Mouse (Mus musculus) urinary bladder, postnatal 4 days (tissue): ENCODE data around the gene Tmem38a.

Experiments
- DNase-seq, 2 experiments: peaks; one replicate each; pipeline ENCODE4 v3.0.0; 2021 to 2022; ENCODE audit warnings: low spot score in 2 of 2

Tmem38a gene

DNA sequence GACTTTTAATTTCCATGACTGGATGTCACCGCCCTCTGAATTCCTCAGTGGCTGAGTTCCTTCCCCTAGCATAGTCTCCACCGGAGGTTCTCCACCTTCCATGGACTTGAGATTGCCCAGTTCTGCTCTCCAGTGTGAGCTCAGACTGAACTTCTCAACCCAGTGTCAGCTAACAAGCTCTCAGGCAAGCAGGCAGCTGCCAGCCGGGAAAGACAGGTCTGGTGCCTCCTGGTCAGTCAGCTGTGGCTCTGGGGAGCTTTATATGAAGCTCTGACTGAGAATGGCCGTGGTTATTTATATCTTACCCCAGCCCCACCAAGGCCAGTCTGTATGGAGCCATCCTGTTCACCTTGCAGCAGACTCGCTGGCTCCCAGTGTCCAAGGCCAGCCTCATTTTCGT is 12.5 kb downstream of the Tmem38a start:
- DNase-seq, result no peak

DNA sequence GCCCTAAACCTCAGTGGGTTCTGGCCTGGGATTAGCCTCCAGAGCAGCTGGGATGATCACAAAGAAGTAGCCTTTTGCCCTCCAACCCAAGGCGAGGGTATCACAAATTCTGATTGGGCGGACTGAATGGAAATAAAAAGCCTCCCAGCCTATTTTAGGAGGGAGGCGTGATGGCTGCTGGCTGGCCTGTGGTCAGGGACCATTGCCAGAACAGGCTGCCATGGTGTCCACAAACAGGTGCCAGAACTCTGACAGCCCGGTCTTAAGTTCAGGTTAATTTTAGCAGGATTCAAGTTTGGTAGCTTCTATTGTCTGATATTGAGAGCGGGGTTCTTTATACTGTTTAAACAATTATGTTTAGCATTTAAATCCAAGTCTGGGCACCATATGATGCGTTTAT is 16.0 kb downstream of the Tmem38a start:
- DNase-seq, result no peak

DNA sequence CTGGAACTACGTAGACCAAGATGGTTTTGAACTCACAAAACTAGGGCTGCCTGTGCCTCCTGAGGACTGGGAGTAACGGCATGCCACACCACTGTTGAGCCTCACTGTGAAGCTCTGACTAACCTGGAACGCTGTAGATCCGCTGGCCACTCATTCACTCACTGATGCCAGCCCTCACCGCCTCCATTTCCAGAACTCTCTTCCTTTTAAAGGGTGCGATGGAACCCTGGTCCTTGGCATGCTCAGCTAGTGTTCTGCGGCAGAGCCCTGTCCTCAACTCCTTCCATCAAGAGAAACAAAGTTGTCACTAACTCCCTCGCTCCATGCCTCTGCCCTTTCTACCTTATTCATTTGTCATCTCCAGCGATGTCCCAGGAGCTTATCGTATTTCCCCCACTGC is 17.0 kb downstream of the Tmem38a start:
- no peak for DNase-seq

- DNase-seq, result no peak
These were observed 17.4 kb downstream of the Tmem38a start for GRCm38 (mm10) chr8:72589286-72589685.

- no peak for DNase-seq
These were observed 18.3 kb downstream of the Tmem38a start for GRCm38 (mm10) chr8:72590198-72590597.
